Mouse (Mus musculus) C2C12 (cell line): ENCODE measurements around the gene Fkbp6. TPM values are rescaled to one million over a fixed set of nuclear protein-coding genes. Genes with fewer than 3 reads are reported as not detected.

Experiments
- H3K27me3 ChIP-seq: one replicate; pipeline ENCODE4 v1.6.1; 2011; ENCODE audit not compliant: control insufficient read depth, insufficient read depth, insufficient read length
- H3K36me3 ChIP-seq: one replicate; pipeline ENCODE4 v1.6.1; 2011; ENCODE audit not compliant: control insufficient read depth, insufficient read depth
- H3K4me3 ChIP-seq: one replicate; pipeline ENCODE4 v1.5.1; 2011; ENCODE audit warnings: mild to moderate bottlenecking, control low read depth; ENCODE audit not compliant: poor library complexity, insufficient read depth, severe bottlenecking
- H3K79me2 ChIP-seq: one replicate; pipeline ENCODE4 v1.6.1; 2011; ENCODE audit not compliant: control insufficient read depth, insufficient read depth
- H3K79me3 ChIP-seq: one replicate; pipeline ENCODE4 v1.6.1; 2011; ENCODE audit warnings: low read depth, control low read depth
- H3ac ChIP-seq: one replicate; pipeline ENCODE3; 2011; ENCODE audit warnings: low read depth; ENCODE audit not compliant: control insufficient read depth, insufficient read length
- CEBPB ChIP-seq: IDR thresholded peaks from one replicate; pipeline ENCODE4 v1.6.1; 2011; ENCODE audit warnings: low read depth, mild to moderate bottlenecking, control low read depth, moderate library complexity
- CTCF ChIP-seq: IDR thresholded peaks from one replicate; pipeline ENCODE4 v1.5.1; 2011; ENCODE audit not compliant: control insufficient read depth, insufficient read depth, insufficient read length
- FOSL1 ChIP-seq: IDR thresholded peaks from one replicate; pipeline ENCODE4 v1.8.0; 2011; ENCODE audit warnings: mild to moderate bottlenecking, low read length; ENCODE audit not compliant: poor library complexity, insufficient read depth, severe bottlenecking
- MAX ChIP-seq: IDR thresholded peaks from one replicate; pipeline ENCODE4 v1.6.1; 2011; ENCODE audit warnings: mild to moderate bottlenecking, control low read depth
- MYOD1 ChIP-seq: IDR thresholded peaks from one replicate; pipeline ENCODE4 v1.6.1; 2011; ENCODE audit warnings: low read depth; ENCODE audit not compliant: control insufficient read depth, insufficient read length
- MYOG ChIP-seq: IDR thresholded peaks from one replicate; pipeline ENCODE4 v1.6.1; 2011; ENCODE audit not compliant: control insufficient read depth, insufficient read length; ENCODE audit errors: extremely low read depth
- USF1 ChIP-seq: IDR thresholded peaks from one replicate; pipeline ENCODE4 v1.6.1; 2011; ENCODE audit warnings: low read depth, mild to moderate bottlenecking, control low read depth, moderate library complexity
- polyA plus RNA-seq: library from polyadenylated mRNA; unstranded; fragments of >200 nt; fragmentation: generic; extraction: Trizol; gene quantifications from one replicate; pipeline ENCODE4 v1.2.1, GENCODE M21; 2012; ENCODE audit warnings: missing spikeins

Fkbp6 gene
- polyA plus RNA-seq, 1 experiment: not detected

- H3K4me3 ChIP-seq: no peak overlapping the region
- H3K79me2 ChIP-seq: no peaks in the 10 kb centered on the region
- H3K27me3 ChIP-seq: no peaks in the 10 kb centered on the region
- H3K36me3 ChIP-seq: peaks cover 72% of the 10 kb centered on the region
- no peaks in the 10 kb centered on the region for H3K79me3 ChIP-seq
- TF ChIP-seq CTCF: no peak
- no peak for TF ChIP-seq MAX
- no peak for TF ChIP-seq CEBPB
- no peak for TF ChIP-seq MYOD1
- no peak for TF ChIP-seq USF1
- no peak for TF ChIP-seq MYOG
- no peak for TF ChIP-seq FOSL1
- H3ac ChIP-seq: no peak overlapping the region
Observed at GRCm38 (mm10) chr5:135381356-135381925, 31.6 kb upstream of the Fkbp6 start.

- TF ChIP-seq MAX (no peak), CTCF (no peak), CEBPB (no peak), FOSL1 (no peak), MYOG (no peak), MYOD1 (no peak), USF1 (no peak)
- Histone ChIP-seq H3K4me3 (no peak overlapping the region), H3K79me2 (no peaks in the 10 kb centered on the region), H3K36me3 (peaks cover 75% of the 10 kb centered on the region), H3K79me3 (no peaks in the 10 kb centered on the region), H3ac (no peak overlapping the region), H3K27me3 (no peaks in the 10 kb centered on the region)
Observed at GRCm38 (mm10) chr5:135380681-135381080, 30.8 kb upstream of the Fkbp6 start.

- Histone ChIP-seq H3K79me3 (peaks cover 5% of the 10 kb centered on the region), H3K79me2 (peaks cover 9% of the 10 kb centered on the region), H3K27me3 (no peaks in the 10 kb centered on the region), H3ac (no peak overlapping the region), H3K36me3 (peaks cover 79% of the 10 kb centered on the region), H3K4me3 (no peak overlapping the region)
- TF ChIP-seq CTCF (no peak), FOSL1 (no peak), MYOG (no peak), MAX (no peak), MYOD1 (no peak), CEBPB (no peak), USF1 (no peak)
Observed at GRCm38 (mm10) chr5:135376341-135376740, 26.5 kb upstream of the Fkbp6 start.

GRCm38 (mm10) chr5:135375167-135375566 is 25.3 kb upstream of the Fkbp6 start:
- H3K4me3 ChIP-seq: no peak overlapping the region
- TF ChIP-seq CTCF (no peak), CEBPB (no peak), MYOD1 (no peak), MAX (no peak), MYOG (no peak), FOSL1 (no peak), USF1 (no peak)
- H3K79me2 ChIP-seq: peaks cover 21% of the 10 kb centered on the region
- H3ac ChIP-seq: no peak overlapping the region
- H3K36me3 ChIP-seq: peaks cover 70% of the 10 kb centered on the region
- H3K27me3 ChIP-seq: no peaks in the 10 kb centered on the region
- H3K79me3 ChIP-seq: peaks cover 14% of the 10 kb centered on the region

GRCm38 (mm10) chr5:135373601-135374000 is 23.8 kb upstream of the Fkbp6 start:
- peaks cover 15% of the 10 kb centered on the region for H3K79me3 ChIP-seq
- TF ChIP-seq CTCF (no peak), CEBPB (no peak), MAX (no peak), MYOG (no peak), FOSL1 (no peak), USF1 (no peak), MYOD1 (no peak)
- H3K36me3 ChIP-seq: peaks cover 60% of the 10 kb centered on the region
- H3K27me3 ChIP-seq: no peaks in the 10 kb centered on the region
- no peak overlapping the region for H3ac ChIP-seq
- H3K79me2 ChIP-seq: peaks cover 25% of the 10 kb centered on the region
- H3K4me3 ChIP-seq: no peak overlapping the region

GRCm38 (mm10) chr5:135371195-135371594 is 21.4 kb upstream of the Fkbp6 start:
- H3K27me3 ChIP-seq: peaks cover 2% of the 10 kb centered on the region
- no peak overlapping the region for H3ac ChIP-seq
- TF ChIP-seq CEBPB (no peak), MYOD1 (no peak), FOSL1 (no peak), USF1 (no peak), MYOG (no peak), MAX (no peak), CTCF (no peak)
- peaks cover 25% of the 10 kb centered on the region for H3K79me2 ChIP-seq
- peaks cover 47% of the 10 kb centered on the region for H3K36me3 ChIP-seq
- H3K79me3 ChIP-seq: peaks cover 15% of the 10 kb centered on the region
- no peak overlapping the region for H3K4me3 ChIP-seq
